Mouse (Mus musculus): ENCODE results near the gene Coq10b. TPM values are rescaled to one million over a fixed set of nuclear protein-coding genes. Genes with fewer than 3 reads are reported as not detected.
A peak's percentile ranks its signal among the peaks of the same experiment; 100 is the strongest.
"Not testable (repeated sequence)": the region's sequence is repeated elsewhere in the genome, so short reads cannot be mapped to it uniquely, and the experiment has no call there.

Coq10b gene
- total RNA-seq, 2 experiments from 2014 or later = 24.4 to 25.6 TPM

DNA sequence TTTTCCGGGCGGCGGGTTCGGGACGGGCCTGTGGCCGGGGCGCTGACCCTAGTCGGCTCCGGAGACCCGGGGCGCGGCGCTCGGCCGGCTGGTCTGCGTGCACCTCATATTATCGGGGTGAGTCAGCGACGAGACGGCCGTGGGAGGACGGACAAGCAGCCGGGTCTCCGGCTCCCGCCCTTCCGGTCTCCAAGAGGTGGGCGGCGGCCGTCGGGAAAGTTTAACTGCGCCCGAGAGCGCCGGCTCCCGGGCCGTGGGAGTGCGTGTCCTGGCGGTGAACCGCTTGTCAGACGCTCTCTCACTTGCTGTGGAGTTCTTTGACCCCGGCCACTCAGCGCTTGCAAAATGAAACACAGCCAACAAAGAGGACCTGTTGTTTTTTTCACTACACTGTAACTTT lies 435 bp downstream of the Coq10b start:
- intact Hi-C loops (cut with DNase I) = loop anchor here (2.0 kb wide), 2 partner anchors 26 to 78 kb away; partner anchors contain the start of genes Mob4 and Sf3b1

DNA sequence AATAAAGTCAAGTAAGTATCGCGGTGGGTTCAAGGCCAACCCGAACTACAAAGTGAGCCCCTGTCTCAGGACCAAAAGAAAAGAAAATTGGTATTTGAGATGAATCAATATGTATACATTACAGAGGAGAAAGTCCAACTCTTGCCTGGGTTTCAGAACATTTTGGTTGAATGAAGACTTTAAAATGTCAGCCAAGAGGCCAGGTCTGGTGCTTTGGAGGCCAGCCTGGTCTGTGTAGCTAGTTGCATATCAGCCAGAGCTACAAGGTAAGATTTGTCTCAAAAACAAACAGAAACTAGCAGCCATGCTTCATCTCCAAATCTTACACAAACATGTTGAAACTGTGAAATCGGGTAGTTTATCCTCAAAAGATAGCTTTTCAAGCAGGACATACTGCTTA lies 1.0 kb downstream of the Coq10b start:
- intact Hi-C loops (cut with DNase I) = loop anchor here (2.0 kb wide), 2 partner anchors 27 to 77 kb away; partner anchors contain the start of genes Mob4 and Sf3b1
- DNase-seq (ENCODE audit: extremely low spot score in 1 of 2, low spot score in 2 of 2) = no peak

More for the DNA sequence above, 435 bp downstream of the Coq10b start:
- peak; percentile 19 to 87 for DNase-seq (ENCODE audit: extremely low spot score in 1 of 2, low spot score in 2 of 2)

DNA sequence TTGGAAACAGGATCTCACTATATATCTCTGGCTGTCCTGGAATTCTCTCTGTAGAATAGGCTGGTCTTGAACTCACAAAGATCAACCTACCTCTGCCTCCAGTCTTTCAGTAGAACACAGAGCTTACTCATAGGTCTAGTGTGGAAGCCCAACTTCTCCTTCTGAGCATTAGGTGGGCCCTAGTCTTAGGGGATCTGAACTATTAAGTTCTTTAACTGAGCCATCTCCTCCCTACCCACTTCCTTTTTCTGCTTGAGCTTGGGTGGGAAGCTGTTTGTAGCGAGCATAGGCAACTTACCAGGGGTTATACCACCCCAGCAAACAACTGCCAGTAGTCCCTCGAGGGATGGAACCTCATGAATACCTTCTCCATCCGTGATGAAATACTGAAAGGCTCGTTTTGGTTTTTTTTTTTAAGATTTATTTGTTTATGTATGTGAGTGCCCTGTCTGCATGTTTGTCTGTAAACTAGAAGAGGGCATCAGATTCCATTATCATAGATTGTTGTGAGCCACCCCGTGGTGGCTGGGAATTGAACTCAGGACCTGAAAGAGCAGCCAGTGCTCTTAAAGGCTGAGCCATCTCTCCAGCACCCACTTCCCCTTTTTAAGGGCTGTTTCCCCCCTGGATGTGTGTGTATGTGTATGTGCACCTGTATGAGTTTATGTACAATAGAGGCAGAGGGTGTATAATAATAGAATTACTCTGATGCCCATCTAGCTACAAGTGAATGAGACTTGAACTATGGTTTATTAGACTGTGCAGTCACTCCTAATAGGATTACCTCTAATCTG lies 2.9 kb downstream of the Coq10b start:
- intact Hi-C loops (cut with DNase I) = no loop called here
- DNase-seq (ENCODE audit: extremely low spot score in 1 of 2, low spot score in 2 of 2) = no peak

- DNase-seq (ENCODE audit: extremely low spot score in 1 of 2, low spot score in 2 of 2); intact Hi-C loops (cut with DNase I): not testable (repeated sequence)
These were observed 5.8 kb downstream of the Coq10b start for GRCm38 (mm10) chr1:55058383-55058782.

- intact Hi-C loops (cut with DNase I) = no loop called here
- no peak for DNase-seq (ENCODE audit: extremely low spot score in 1 of 2, low spot score in 2 of 2)
These were observed 8.5 kb downstream of the Coq10b start for GRCm38 (mm10) chr1:55061099-55061498.

GRCm38 (mm10) chr1:55061772-55062171 lies 9.2 kb downstream of the Coq10b start:
- DNase-seq (ENCODE audit: extremely low spot score in 1 of 2, low spot score in 2 of 2) = no peak
- intact Hi-C loops (cut with DNase I) = no loop called here

GRCm38 (mm10) chr1:55072328-55072727 lies 19.8 kb downstream of the Coq10b start:
- not testable (repeated sequence) for DNase-seq (ENCODE audit: extremely low spot score in 1 of 2, low spot score in 2 of 2)
- intact Hi-C loops (cut with DNase I) = loop anchor here (5.0 kb wide), 1 partner anchor 75 kb away; no protein-coding TSS in a partner anchor

DNA sequence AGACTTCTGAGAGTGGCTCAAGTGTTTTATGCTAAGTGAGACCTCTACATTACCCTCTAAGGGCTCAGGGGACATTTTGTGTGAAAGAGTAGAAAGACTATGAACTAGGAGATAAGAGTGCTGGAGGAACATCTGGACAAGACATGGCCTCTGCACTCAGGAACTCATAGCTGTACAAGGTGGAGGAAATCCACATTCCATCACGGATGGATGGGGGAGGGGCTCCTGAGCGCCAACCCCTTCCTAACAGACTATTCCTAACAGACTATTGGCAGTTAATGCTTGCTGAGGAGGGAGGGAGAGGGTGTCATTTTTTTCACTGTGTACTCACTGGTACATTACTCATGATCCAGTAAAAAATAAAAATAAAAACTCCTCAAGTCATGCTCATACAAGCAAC lies 22.2 kb downstream of the Coq10b start:
- no peak for DNase-seq (ENCODE audit: extremely low spot score in 1 of 2, low spot score in 2 of 2)
- intact Hi-C loops (cut with DNase I) = loop anchor here (5.0 kb wide), 1 partner anchor 77 kb away; no protein-coding TSS in a partner anchor

- intact Hi-C loops (cut with DNase I) = no loop called here
- no peak for DNase-seq (ENCODE audit: extremely low spot score in 1 of 2, low spot score in 2 of 2)
These were observed 23.3 kb downstream of the Coq10b start for GRCm38 (mm10) chr1:55075652-55076394.

GRCm38 (mm10) chr1:55076395-55076743 lies 23.8 kb downstream of the Coq10b start:
- intact Hi-C loops (cut with DNase I) = no loop called here
- DNase-seq (ENCODE audit: extremely low spot score in 1 of 2, low spot score in 2 of 2) = no peak

GRCm38 (mm10) chr1:55076849-55077516 lies 24.4 kb downstream of the Coq10b start:
- DNase-seq (ENCODE audit: extremely low spot score in 1 of 2, low spot score in 2 of 2) = no peak
- intact Hi-C loops (cut with DNase I) = no loop called here

- intact Hi-C loops (cut with DNase I) = loop anchor here (5.0 to 10.0 kb wide), 2 partner anchors 77 to 155 kb away; partner anchors contain the start of gene Mars2
- DNase-seq (ENCODE audit: extremely low spot score in 1 of 2, low spot score in 2 of 2) = no peak
These were observed 27.1 kb downstream of the Coq10b start for GRCm38 (mm10) chr1:55079677-55080076.

DNA sequence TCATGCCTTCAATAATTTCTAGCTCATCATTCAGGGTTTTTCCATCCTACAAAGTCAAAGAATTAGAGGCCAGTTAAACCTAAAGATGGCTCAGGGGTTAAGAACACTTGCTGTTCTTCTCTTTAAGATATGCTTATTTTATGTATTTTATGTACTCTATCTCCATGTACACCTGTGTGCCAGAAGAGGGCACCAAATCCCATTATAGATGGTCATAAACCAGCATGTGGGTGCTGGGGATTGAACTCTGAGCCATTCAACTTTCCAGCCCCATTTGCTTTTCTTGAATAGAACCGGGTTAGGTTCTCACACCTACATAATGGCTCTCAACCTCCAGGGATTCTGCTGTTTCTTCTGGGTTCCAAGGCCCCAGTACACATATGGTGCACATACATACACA lies 29.5 kb downstream of the Coq10b start:
- DNase-seq (ENCODE audit: extremely low spot score in 1 of 2, low spot score in 2 of 2) = no peak
- intact Hi-C loops (cut with DNase I) = loop anchor here (5.0 to 10.0 kb wide), 2 partner anchors 80 to 153 kb away; partner anchors contain the start of gene Mars2

GRCm38 (mm10) chr1:55085781-55086366 lies 33.3 kb downstream of the Coq10b start:
- intact Hi-C loops (cut with DNase I) = loop anchor here (5.0 to 10.0 kb wide), 3 partner anchors 46 to 149 kb away; partner anchors contain the start of genes Mars2 and Mob4
- DNase-seq (ENCODE audit: extremely low spot score in 1 of 2, low spot score in 2 of 2) = no peak

DNA sequence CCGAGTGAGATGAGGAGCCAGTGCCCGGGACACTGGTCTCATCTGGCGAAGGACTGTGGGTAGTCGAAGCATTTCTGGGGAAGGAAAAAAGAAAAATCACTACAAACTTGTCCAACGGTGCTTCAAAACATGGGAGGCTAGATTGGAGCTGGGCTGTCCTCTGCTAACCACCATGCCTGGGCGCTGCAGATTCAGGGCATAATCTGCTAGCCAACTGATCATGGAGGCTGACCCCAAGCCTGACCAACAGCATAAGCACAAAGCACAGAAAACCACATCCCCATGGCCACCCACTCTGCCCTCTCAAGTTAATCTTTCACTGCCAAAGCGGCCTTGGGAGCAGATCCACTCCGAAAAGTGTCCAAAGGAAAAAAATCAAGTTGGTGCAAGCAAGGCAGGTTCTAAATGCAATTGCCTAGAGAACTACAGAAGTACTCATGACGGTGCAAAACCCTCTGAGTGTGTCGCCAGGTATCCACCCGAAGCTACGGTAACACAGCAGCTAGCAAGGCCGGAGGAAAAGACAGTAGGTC lies 34.4 kb downstream of the Coq10b start:
- intact Hi-C loops (cut with DNase I) = loop anchor here (5.0 to 10.0 kb wide), 3 partner anchors 45 to 148 kb away; partner anchors contain the start of genes Mars2 and Mob4
- DNase-seq (ENCODE audit: extremely low spot score in 1 of 2, low spot score in 2 of 2) = peak in 1 of 2 experiments; percentile 8

DNA sequence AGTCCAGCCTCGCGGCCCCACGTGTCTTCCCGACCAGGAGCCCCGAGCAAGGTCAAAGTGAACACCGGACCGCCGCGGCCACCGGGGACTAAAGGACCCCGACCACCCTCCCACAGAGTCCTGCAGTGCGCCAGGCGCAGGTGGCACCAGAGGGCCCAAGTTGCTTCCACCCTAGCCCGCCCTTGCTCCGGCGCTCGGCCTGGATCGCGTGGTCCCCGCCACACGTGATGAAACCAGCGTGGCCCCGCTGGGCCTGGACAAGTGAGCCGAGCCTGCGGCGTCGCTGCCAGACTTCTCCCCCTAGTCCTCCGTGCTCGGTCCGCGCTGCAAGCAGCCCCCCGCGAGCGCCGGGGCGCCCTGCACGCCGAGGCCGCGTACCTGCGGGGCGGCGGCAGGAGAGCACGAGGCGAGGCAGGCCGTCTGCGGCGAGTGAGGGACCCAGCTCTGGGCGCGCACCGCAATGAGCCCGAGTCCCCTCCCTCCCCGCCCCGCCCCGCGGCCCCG lies 34.9 kb downstream of the Coq10b start:
- intact Hi-C loops (cut with DNase I) = loop anchor here (5.0 to 10.0 kb wide), 3 partner anchors 45 to 147 kb away; partner anchors contain the start of genes Mars2 and Mob4
- peak in 1 of 2 experiments; percentile 85 for DNase-seq (ENCODE audit: extremely low spot score in 1 of 2, low spot score in 2 of 2)

GRCm38 (mm10) chr1:55087932-55088610 lies 35.5 kb downstream of the Coq10b start, which contains the start of the genes Hspe1 and Hspd1:
Gene Hspe1, plus strand, starts transcription at chr1:55088132.
Gene Hspd1, minus strand, starts transcription at chr1:55088243.
- DNase-seq (ENCODE audit: extremely low spot score in 1 of 2, low spot score in 2 of 2) = peak; percentile 98 to 100
- intact Hi-C loops (cut with DNase I) = loop anchor here (5.0 to 10.0 kb wide), 3 partner anchors 44 to 147 kb away; partner anchors contain the start of genes Mars2 and Mob4
